Mouse (Mus musculus): ENCODE data around the gene Kri1. TPM values are rescaled to one million over a fixed set of nuclear protein-coding genes. Genes with fewer than 3 reads are reported as not detected.

The Kri1 gene
- polyA plus RNA-seq (2012; rRNA removed) = 46.8 and 48.2 TPM in 2 replicates

GRCm38 (mm10) chr9:21287571-21288402 is at the start of gene Kri1:
Gene Kri1 (minus strand): TSS chr9:21287969.
- Histone ChIP-seq H3K4me3 (replicated peaks; ENCODE audit: insufficient read depth, low read depth, low read length) (peak within 1 kb of the TSS; percentile 99), H3K27me3 (ENCODE audit: control insufficient read depth, insufficient read depth, low read length) (no peaks in the 10 kb centered on the region), H3K27ac (ENCODE audit: insufficient read depth, low read length) (peak within 1 kb of the TSS; percentile 64), H3K4me1 (ENCODE audit: control insufficient read depth, insufficient read depth, low read length) (peaks cover 14% of the 10 kb centered on the region)
- peak; percentile 97 for DNase-seq
- TF ChIP-seq CTCF (IDR thresholded peaks at IDR 0.05; ENCODE audit: borderline replicate concordance, insufficient read depth, low read depth, low read length) = no peak
- TF ChIP-seq POLR2A (IDR thresholded peaks at IDR 0.05; ENCODE audit: borderline replicate concordance, insufficient read depth, low read length) = peak; percentile 96
- under 1% methylated on average over 59 of the region's 59 CpGs for WGBS

- H3K27me3 ChIP-seq (ENCODE audit: control insufficient read depth, insufficient read depth, low read length) = no peaks in the 10 kb centered on the region
- no peak overlapping the region for H3K27ac ChIP-seq (ENCODE audit: insufficient read depth, low read length)
- H3K4me3 ChIP-seq (replicated peaks; ENCODE audit: insufficient read depth, low read depth, low read length) = no peak overlapping the region
- no peak for DNase-seq
- TF ChIP-seq POLR2A (IDR thresholded peaks at IDR 0.05; ENCODE audit: borderline replicate concordance, insufficient read depth, low read length) (no peak), CTCF (IDR thresholded peaks at IDR 0.05; ENCODE audit: borderline replicate concordance, insufficient read depth, low read depth, low read length) (no peak)
- WGBS = 74% methylated on average over 8 of the region's 8 CpGs
- no peaks in the 10 kb centered on the region; the same call in 1 of the 2 replicates for H3K4me1 ChIP-seq (ENCODE audit: control insufficient read depth, insufficient read depth, low read length)
These were observed 48.7 kb upstream of the Kri1 start for GRCm38 (mm10) chr9:21336491-21336890.

- 90% methylated on average over 4 of the region's 4 CpGs for WGBS
- H3K27ac ChIP-seq (ENCODE audit: insufficient read depth, low read length) = no peak overlapping the region
- TF ChIP-seq POLR2A (IDR thresholded peaks at IDR 0.05; ENCODE audit: borderline replicate concordance, insufficient read depth, low read length) = no peak
- TF ChIP-seq CTCF (IDR thresholded peaks at IDR 0.05; ENCODE audit: borderline replicate concordance, insufficient read depth, low read depth, low read length) = no peak
- H3K4me1 ChIP-seq (ENCODE audit: control insufficient read depth, insufficient read depth, low read length) = no peaks in the 10 kb centered on the region; the same call in 1 of the 2 replicates
- DNase-seq = no peak
- H3K4me3 ChIP-seq (replicated peaks; ENCODE audit: insufficient read depth, low read depth, low read length) = no peak overlapping the region
- no peaks in the 10 kb centered on the region for H3K27me3 ChIP-seq (ENCODE audit: control insufficient read depth, insufficient read depth, low read length)
These were observed 47.6 kb upstream of the Kri1 start for GRCm38 (mm10) chr9:21335391-21335790.

GRCm38 (mm10) chr9:21334747-21335146 is 47.0 kb upstream of the Kri1 start:
- Histone ChIP-seq H3K27ac (ENCODE audit: insufficient read depth, low read length) (no peak overlapping the region), H3K4me1 (ENCODE audit: control insufficient read depth, insufficient read depth, low read length) (no peaks in the 10 kb centered on the region; the same call in 1 of the 2 replicates), H3K4me3 (replicated peaks; ENCODE audit: insufficient read depth, low read depth, low read length) (no peak overlapping the region), H3K27me3 (ENCODE audit: control insufficient read depth, insufficient read depth, low read length) (no peaks in the 10 kb centered on the region)
- no peak for DNase-seq
- TF ChIP-seq CTCF (IDR thresholded peaks at IDR 0.05; ENCODE audit: borderline replicate concordance, insufficient read depth, low read depth, low read length) (no peak), POLR2A (IDR thresholded peaks at IDR 0.05; ENCODE audit: borderline replicate concordance, insufficient read depth, low read length) (no peak)

DNA sequence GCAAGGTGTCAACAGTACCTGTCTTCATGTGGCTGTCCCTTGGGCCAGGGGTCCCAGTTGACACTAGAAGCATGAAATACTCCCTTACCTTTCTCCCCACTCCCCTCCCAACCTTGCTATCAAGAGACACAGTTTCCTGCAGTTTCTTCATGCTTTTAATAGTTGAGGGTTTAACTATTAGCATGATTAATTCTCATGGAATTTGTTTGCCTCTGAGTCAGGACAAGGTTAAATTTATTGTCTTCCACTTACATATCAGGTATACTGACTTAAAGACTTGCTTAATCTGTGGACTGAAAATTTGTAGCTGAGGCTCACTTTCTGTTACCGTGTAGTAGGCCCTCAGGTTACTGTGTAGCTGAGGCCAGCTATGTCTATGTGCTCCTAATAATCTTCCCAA is 45.8 kb upstream of the Kri1 start:
- DNase-seq = no peak
- WGBS = 98% methylated on average over 1 of the region's 1 CpGs
- H3K27ac ChIP-seq (ENCODE audit: insufficient read depth, low read length) = no peak overlapping the region
- no peak for TF ChIP-seq CTCF (IDR thresholded peaks at IDR 0.05; ENCODE audit: borderline replicate concordance, insufficient read depth, low read depth, low read length)
- no peak for TF ChIP-seq POLR2A (IDR thresholded peaks at IDR 0.05; ENCODE audit: borderline replicate concordance, insufficient read depth, low read length)
- no peaks in the 10 kb centered on the region; the same call in 1 of the 2 replicates for H3K4me1 ChIP-seq (ENCODE audit: control insufficient read depth, insufficient read depth, low read length)
- H3K4me3 ChIP-seq (replicated peaks; ENCODE audit: insufficient read depth, low read depth, low read length) = no peak overlapping the region
- H3K27me3 ChIP-seq (ENCODE audit: control insufficient read depth, insufficient read depth, low read length) = no peaks in the 10 kb centered on the region

DNA sequence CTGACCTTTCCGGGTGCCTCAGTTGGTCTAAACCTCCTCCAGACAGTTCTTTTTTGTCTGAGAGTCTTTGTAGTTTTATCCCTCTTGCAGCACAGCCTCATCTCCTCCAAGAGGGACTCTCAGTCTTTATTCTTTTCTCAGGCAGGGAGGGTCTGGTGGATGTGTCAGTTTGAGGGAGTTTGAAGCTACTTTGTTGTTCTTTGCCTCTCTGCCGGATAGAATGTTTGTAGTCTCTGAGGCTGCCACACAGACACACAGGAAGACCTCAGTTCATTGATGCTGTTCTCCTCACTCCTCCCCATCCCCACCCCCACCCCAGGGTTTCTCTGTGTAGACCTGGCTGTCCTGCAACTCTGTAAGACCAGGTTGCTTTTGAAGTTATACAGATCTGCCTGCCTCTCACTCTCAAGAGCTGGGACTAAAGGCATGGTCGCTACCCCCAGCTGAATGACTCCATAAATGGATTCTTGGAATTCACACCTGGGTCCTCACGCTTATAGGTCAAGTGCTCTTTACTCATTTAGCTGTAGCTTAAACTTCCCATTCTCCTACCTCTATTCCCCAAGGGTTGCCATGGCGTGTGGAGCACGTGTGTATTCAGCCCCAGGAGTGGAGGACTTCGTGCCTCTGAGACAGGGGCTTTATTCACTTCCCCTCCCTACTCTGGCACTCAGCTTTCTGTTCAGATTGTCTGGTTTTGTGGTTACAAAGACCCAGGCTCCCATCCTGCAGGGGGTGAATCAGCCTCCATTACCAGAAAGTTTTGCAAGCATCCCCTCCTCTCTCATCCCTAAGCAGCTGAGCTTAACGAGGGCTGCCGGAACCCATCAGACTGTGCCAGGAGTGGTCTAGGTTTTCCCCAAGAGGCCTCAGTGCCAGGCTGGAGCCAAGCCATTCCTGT is 44.6 kb upstream of the Kri1 start:
- DNase-seq = no peak
- 38% methylated on average over 9 of the region's 9 CpGs for WGBS

GRCm38 (mm10) chr9:21331365-21332140 is 43.8 kb upstream of the Kri1 start:
- H3K27ac ChIP-seq (ENCODE audit: insufficient read depth, low read length) = no peak overlapping the region
- no peak for DNase-seq
- WGBS = 87% methylated on average over 12 of the region's 12 CpGs
- H3K4me3 ChIP-seq (replicated peaks; ENCODE audit: insufficient read depth, low read depth, low read length) = no peak overlapping the region
- no peak for TF ChIP-seq POLR2A (IDR thresholded peaks at IDR 0.05; ENCODE audit: borderline replicate concordance, insufficient read depth, low read length)
- TF ChIP-seq CTCF (IDR thresholded peaks at IDR 0.05; ENCODE audit: borderline replicate concordance, insufficient read depth, low read depth, low read length) = no peak
- H3K27me3 ChIP-seq (ENCODE audit: control insufficient read depth, insufficient read depth, low read length) = no peaks in the 10 kb centered on the region
- no peaks in the 10 kb centered on the region; the same call in 1 of the 2 replicates for H3K4me1 ChIP-seq (ENCODE audit: control insufficient read depth, insufficient read depth, low read length)

More for the DNA sequence above, 44.6 kb upstream of the Kri1 start:
- Histone ChIP-seq H3K27me3 (ENCODE audit: control insufficient read depth, insufficient read depth, low read length) (no peaks in the 10 kb centered on the region), H3K4me3 (replicated peaks; ENCODE audit: insufficient read depth, low read depth, low read length) (no peak overlapping the region), H3K4me1 (ENCODE audit: control insufficient read depth, insufficient read depth, low read length) (no peaks in the 10 kb centered on the region; the same call in 1 of the 2 replicates), H3K27ac (ENCODE audit: insufficient read depth, low read length) (no peak overlapping the region)
- TF ChIP-seq POLR2A (IDR thresholded peaks at IDR 0.05; ENCODE audit: borderline replicate concordance, insufficient read depth, low read length) = no peak
- TF ChIP-seq CTCF (IDR thresholded peaks at IDR 0.05; ENCODE audit: borderline replicate concordance, insufficient read depth, low read depth, low read length) = no peak

Measured in cerebellum, adult 2 months (tissue).